In genomic region chr7:142486751-142487162, GRCm38 (mm10) we compare ENCODE assay signal across 10 mouse cellular contexts. TPM values are rescaled to one million over a fixed set of nuclear protein-coding genes. Genes with fewer than 3 reads are reported as not detected.
DNase-seq lines count a peak whose midpoint lies in the region; ATAC-seq and TF ChIP-seq lines count a peak whose summit lies in the region.
"Had no signal": no experiment of that assay in that cellular context is flagged by ENCODE, and none has a peak within 500 bp of the region (broad histone marks: within the 10 kb centered on the region; RNA-seq: fewer than 3 reads in every experiment).

No protein-coding gene starts in this region.

- H3K4me2 ChIP-seq in forebrain, embryonic 11.5 days (ENCODE audit: low read depth, low read length, severe bottlenecking), result no peak overlapping the region
- no peak overlapping the region for H3K4me2 ChIP-seq in forebrain, embryonic 16.5 days (ENCODE audit: low read length)
- H3K4me2 ChIP-seq in liver, embryonic 11.5 days, result no peak overlapping the region
- H3K4me2 ChIP-seq in liver, postnatal 0 days (ENCODE audit: low read depth, low read length), result no peak overlapping the region

- TF ChIP-seq CTCF in liver, postnatal 0 days (IDR thresholded peaks at IDR 0.05; ENCODE audit: low read depth), result no peak

- H3K4me1 ChIP-seq in forebrain, embryonic 11.5 days (replicated peaks; ENCODE audit: control insufficient read depth, insufficient read depth, low read length), result peaks cover 21% of the 10 kb centered on the region
- peaks cover 17% of the 10 kb centered on the region for H3K4me1 ChIP-seq in forebrain, embryonic 16.5 days (replicated peaks; ENCODE audit: control insufficient read depth, insufficient read depth, low read length)
- peaks cover 19% of the 10 kb centered on the region for H3K4me1 ChIP-seq in liver, embryonic 11.5 days (replicated peaks; ENCODE audit: control insufficient read depth, insufficient read depth, low read length)
- H3K4me1 ChIP-seq in liver, postnatal 0 days (ENCODE audit: insufficient read depth), result peaks cover 6% of the 10 kb centered on the region

- intact Hi-C loops in heart, postnatal 10 days (cut with DNase I), result no loop called here

- no peak for TF ChIP-seq EP300 in liver, postnatal 0 days (IDR thresholded peaks at IDR 0.05; ENCODE audit: low read depth)

- DNase-seq in forebrain, embryonic 11.5 days (ENCODE audit: low spot score), result no peak
- DNase-seq in liver, embryonic 11.5 days (ENCODE audit: low spot score), result no peak
- no peak for DNase-seq in liver, postnatal 0 days
- DNase-seq in heart, postnatal 10 days, result peak; percentile 37 to 53
- peak; percentile 35 for DNase-seq in mesoderm, embryonic 11.5 days (ENCODE audit: low read depth, low spot score)
- no peak for DNase-seq in frontal cortex, postnatal 36 days (ENCODE audit: low spot score in 2 of 2)
- DNase-seq in embryo, embryonic 11 days, result no peak

- no peak for ATAC-seq in forebrain, embryonic 11.5 days (replicated peaks; ENCODE audit: low FRiP score)
- no peak for ATAC-seq in forebrain, embryonic 16.5 days
- no peak for ATAC-seq in liver, embryonic 11.5 days (replicated peaks; ENCODE audit: low FRiP score)
- no peak for ATAC-seq in liver, postnatal 0 days

- no peaks in the 10 kb centered on the region for H3K9me3 ChIP-seq in forebrain, embryonic 11.5 days (ENCODE audit: control insufficient read depth, low read length)
- no peaks in the 10 kb centered on the region for H3K9me3 ChIP-seq in forebrain, embryonic 16.5 days (ENCODE audit: control insufficient read depth, low read length)
- no peaks in the 10 kb centered on the region for H3K9me3 ChIP-seq in liver, embryonic 11.5 days (ENCODE audit: control insufficient read depth, low read length)
- no peaks in the 10 kb centered on the region for H3K9me3 ChIP-seq in liver, postnatal 0 days (ENCODE audit: low read length)

- no peak overlapping the region for H3K4me3 ChIP-seq in forebrain, embryonic 11.5 days (ENCODE audit: low read depth, low read length)
- H3K4me3 ChIP-seq in forebrain, embryonic 16.5 days (replicated peaks; ENCODE audit: low read length), result no peak overlapping the region
- no peak overlapping the region for H3K4me3 ChIP-seq in liver, embryonic 11.5 days (ENCODE audit: low read depth, low read length)
- no peak overlapping the region for H3K4me3 ChIP-seq in liver, postnatal 0 days (ENCODE audit: low read depth, low read length)

- no peaks in the 10 kb centered on the region for H3K27me3 ChIP-seq in forebrain, embryonic 11.5 days (ENCODE audit: control insufficient read depth, insufficient read depth, low read length)
- H3K27me3 ChIP-seq in forebrain, embryonic 16.5 days (replicated peaks; ENCODE audit: control insufficient read depth, insufficient read depth, low read length), result no peaks in the 10 kb centered on the region
- H3K27me3 ChIP-seq in liver, embryonic 11.5 days (replicated peaks; ENCODE audit: control insufficient read depth, insufficient read depth, low read length), result peaks cover 9% of the 10 kb centered on the region; the same call in 1 of the 2 replicates
- H3K27me3 ChIP-seq in liver, postnatal 0 days (ENCODE audit: insufficient read depth, low read length), result no peaks in the 10 kb centered on the region

- H3K27ac ChIP-seq in forebrain, embryonic 11.5 days (ENCODE audit: low read depth, low read length), result no peak overlapping the region
- H3K27ac ChIP-seq in forebrain, embryonic 16.5 days (ENCODE audit: low read length), result no peak overlapping the region
- H3K27ac ChIP-seq in liver, embryonic 11.5 days (ENCODE audit: low read depth, low read length), result peak overlapping the region; percentile 46; the same call in 1 of the 2 replicates
- H3K27ac ChIP-seq in liver, postnatal 0 days (ENCODE audit: low read depth), result no peak overlapping the region

- H3K9ac ChIP-seq in forebrain, embryonic 11.5 days (ENCODE audit: low read length), result peak overlapping the region; percentile 6; the same call in 1 of the 2 replicates
- no peak overlapping the region for H3K9ac ChIP-seq in forebrain, embryonic 16.5 days (replicated peaks; ENCODE audit: low read depth, low read length)
- H3K9ac ChIP-seq in liver, embryonic 11.5 days (ENCODE audit: low read depth, low read length), result no peak overlapping the region
- H3K9ac ChIP-seq in liver, postnatal 0 days (replicated peaks), result no peak overlapping the region

- H3K36me3 ChIP-seq in forebrain, embryonic 11.5 days (ENCODE audit: control insufficient read depth, insufficient read depth, low read length), result no peaks in the 10 kb centered on the region
- no peaks in the 10 kb centered on the region for H3K36me3 ChIP-seq in forebrain, embryonic 16.5 days (ENCODE audit: control insufficient read depth, insufficient read depth)
- no peaks in the 10 kb centered on the region for H3K36me3 ChIP-seq in liver, embryonic 11.5 days (ENCODE audit: control insufficient read depth, insufficient read depth, low read length)
- H3K36me3 ChIP-seq in liver, postnatal 0 days (replicated peaks; ENCODE audit: insufficient read depth, low read length), result peaks cover 17% of the 10 kb centered on the region; the same call in 1 of the 2 replicates

- 76% methylated on average over 8 of the region's 8 CpGs for WGBS in forebrain, embryonic 11.5 days
- WGBS in forebrain, embryonic 16.5 days, result 81% methylated on average over 8 of the region's 8 CpGs
- WGBS in liver, embryonic 11.5 days, result 69% methylated on average over 8 of the region's 8 CpGs
- WGBS in liver, postnatal 0 days (ENCODE audit: insufficient replicate concordance), result 63% methylated on average over 8 of the region's 8 CpGs

RNA-seq across cellular contexts. Expression of gene Tnnt3, which starts 11.9 kb away (rescaled TPM):
- polyA plus RNA-seq in forebrain, embryonic 11.5 days (2014; fragmentation: Nextera tagmentation; extraction: Ambion mirVana), result 1.00 and 1.0 TPM in 2 replicates
- polyA plus RNA-seq in forebrain, embryonic 16.5 days (2015; fragmentation: Nextera tagmentation; extraction: Ambion mirVana), result 0.73 and 1.2 TPM in 2 replicates
- polyA plus RNA-seq in liver, embryonic 11.5 days (2014; fragmentation: Nextera tagmentation; extraction: Ambion mirVana), result 1.5 and 2.4 TPM in 2 replicates
- polyA plus RNA-seq in liver, postnatal 0 days (2015; fragmentation: Nextera tagmentation; extraction: Ambion mirVana), result 3.6 and 72.5 TPM in 2 replicates
- 1 to 10 TPM in 1 of 2 experiments, under 1 TPM in 1; 0.67 to 1.8 TPM for total RNA-seq in heart, postnatal 10 days (2021)

RNA-seq across cellular contexts. Expression of gene Lsp1, which starts 26.1 kb away (rescaled TPM):
- polyA plus RNA-seq in forebrain, embryonic 11.5 days (2014; fragmentation: Nextera tagmentation; extraction: Ambion mirVana), result 8.7 and 9.8 TPM in 2 replicates
- 3.5 and 5.5 TPM in 2 replicates for polyA plus RNA-seq in forebrain, embryonic 16.5 days (2015; fragmentation: Nextera tagmentation; extraction: Ambion mirVana)
- polyA plus RNA-seq in liver, embryonic 11.5 days (2014; fragmentation: Nextera tagmentation; extraction: Ambion mirVana), result 19.2 and 20.7 TPM in 2 replicates
- polyA plus RNA-seq in liver, postnatal 0 days (2015; fragmentation: Nextera tagmentation; extraction: Ambion mirVana), result 31.5 and 33.6 TPM in 2 replicates
- total RNA-seq in heart, postnatal 10 days (2021), result 100 to 1,000 TPM; 111 to 116 TPM

RNA-seq across cellular contexts. Expression of gene Tnni2, which starts 45.1 kb away (rescaled TPM):
- polyA plus RNA-seq in forebrain, embryonic 11.5 days (2014; fragmentation: Nextera tagmentation; extraction: Ambion mirVana), result 1.3 TPM in 1 of 2 replicates, not detected in the other
- 0.89 TPM in 1 of 2 replicates, not detected in the other for polyA plus RNA-seq in forebrain, embryonic 16.5 days (2015; fragmentation: Nextera tagmentation; extraction: Ambion mirVana)
- 1.9 and 3.7 TPM in 2 replicates for polyA plus RNA-seq in liver, embryonic 11.5 days (2014; fragmentation: Nextera tagmentation; extraction: Ambion mirVana)
- polyA plus RNA-seq in liver, postnatal 0 days (2015; fragmentation: Nextera tagmentation; extraction: Ambion mirVana), result 6.9 and 72.7 TPM in 2 replicates
- total RNA-seq in heart, postnatal 10 days (2021), result 1 to 10 TPM; 1.9 to 4.3 TPM

RNA-seq across cellular contexts. Expression of gene Mrpl23, which starts 45.7 kb away (rescaled TPM):
- polyA plus RNA-seq in forebrain, embryonic 11.5 days (2014; fragmentation: Nextera tagmentation; extraction: Ambion mirVana), result 18.3 and 18.7 TPM in 2 replicates
- polyA plus RNA-seq in forebrain, embryonic 16.5 days (2015; fragmentation: Nextera tagmentation; extraction: Ambion mirVana), result 16.0 and 23.0 TPM in 2 replicates
- 20.8 and 22.2 TPM in 2 replicates for polyA plus RNA-seq in liver, embryonic 11.5 days (2014; fragmentation: Nextera tagmentation; extraction: Ambion mirVana)
- 18.7 and 19.3 TPM in 2 replicates for polyA plus RNA-seq in liver, postnatal 0 days (2015; fragmentation: Nextera tagmentation; extraction: Ambion mirVana)
- total RNA-seq in heart, postnatal 10 days (2021), result 10 to 100 TPM in 1 of 2 experiments, 1 to 10 TPM in 1; 4.1 to 19.3 TPM

RNA-seq across cellular contexts. Expression of gene Syt8, which starts 52.1 kb away (rescaled TPM):
- not detected in 2 replicates for polyA plus RNA-seq in forebrain, embryonic 11.5 days (2014; fragmentation: Nextera tagmentation; extraction: Ambion mirVana)
- polyA plus RNA-seq in forebrain, embryonic 16.5 days (2015; fragmentation: Nextera tagmentation; extraction: Ambion mirVana), result not detected in 2 replicates
- 0.41 and 0.42 TPM in 2 replicates for polyA plus RNA-seq in liver, embryonic 11.5 days (2014; fragmentation: Nextera tagmentation; extraction: Ambion mirVana)
- not detected in 2 replicates for polyA plus RNA-seq in liver, postnatal 0 days (2015; fragmentation: Nextera tagmentation; extraction: Ambion mirVana)
- total RNA-seq in heart, postnatal 10 days (2021), result not detected
- total RNA-seq: left cerebral cortex, adult 8-10 months had no signal
- polyA plus RNA-seq: cortical plate, adult 2 months had no signal

Comparison
In these comparisons a context has a peak if more than half of its experiments do, and no peak if none do; other contexts are left out.
1. DNase-seq: peak in heart, postnatal 10 days (2 of 2) and mesoderm, embryonic 11.5 days (single experiment); none in forebrain, embryonic 11.5 days (single experiment), liver, embryonic 11.5 days (single experiment), liver, postnatal 0 days (single experiment), frontal cortex, postnatal 36 days (0 of 2) and embryo, embryonic 11 days (single experiment).